Mouse (Mus musculus): ENCODE data around the gene Gm43064.
"Not testable (repeated sequence)": the region's sequence is repeated elsewhere in the genome, so short reads cannot be mapped to it uniquely, and the experiment has no call there.

The Gm43064 gene

GRCm38 (mm10) chr3:103799507-103799906, 9.9 kb upstream of the Gm43064 start:
- DNase-seq (ENCODE audit: low read depth) = no peak

DNA sequence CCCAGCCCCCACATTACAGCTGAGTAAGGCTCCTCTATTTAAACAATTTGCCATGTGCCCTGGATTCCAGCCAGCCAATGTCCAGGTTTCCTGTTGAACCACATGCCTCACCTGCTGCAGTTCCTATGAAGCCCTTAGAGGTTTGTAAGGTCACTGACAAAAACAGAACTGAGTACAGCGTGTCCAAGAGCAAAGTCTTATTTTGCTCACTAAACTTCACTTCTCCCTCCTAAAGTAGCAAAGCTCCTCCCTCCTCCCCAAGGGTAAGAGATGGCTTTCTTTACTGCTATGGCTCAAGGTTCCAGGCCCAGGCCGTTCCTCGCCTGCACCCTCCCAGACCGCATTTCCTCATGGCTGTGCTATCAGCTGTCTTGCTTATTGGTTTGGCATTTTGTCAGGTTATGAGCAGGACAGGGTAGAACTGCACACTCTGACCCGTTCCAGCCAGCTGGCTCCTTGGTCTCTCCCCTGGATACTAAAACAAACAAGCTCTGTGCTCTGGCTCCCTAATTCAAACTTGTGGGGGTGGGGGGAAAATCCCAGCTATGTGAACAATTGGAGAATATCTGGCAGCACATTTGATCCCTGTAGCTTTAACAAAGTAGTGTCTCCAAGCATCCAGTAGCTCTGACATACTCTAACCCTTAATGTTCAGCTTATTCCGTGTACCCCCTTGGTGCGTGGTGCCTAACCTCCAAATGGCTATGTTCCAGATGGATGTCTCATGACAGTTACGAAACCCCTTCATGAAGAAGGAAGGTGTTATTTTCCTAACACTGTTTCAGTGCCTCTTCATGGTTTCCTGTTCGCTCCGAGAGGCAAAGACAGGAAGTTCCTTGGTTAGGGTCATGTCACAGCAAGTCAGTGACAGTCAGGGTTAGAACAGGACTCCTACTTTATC, 7.5 kb upstream of the Gm43064 start:
- DNase-seq (ENCODE audit: low read depth) = peak; percentile 56

DNA sequence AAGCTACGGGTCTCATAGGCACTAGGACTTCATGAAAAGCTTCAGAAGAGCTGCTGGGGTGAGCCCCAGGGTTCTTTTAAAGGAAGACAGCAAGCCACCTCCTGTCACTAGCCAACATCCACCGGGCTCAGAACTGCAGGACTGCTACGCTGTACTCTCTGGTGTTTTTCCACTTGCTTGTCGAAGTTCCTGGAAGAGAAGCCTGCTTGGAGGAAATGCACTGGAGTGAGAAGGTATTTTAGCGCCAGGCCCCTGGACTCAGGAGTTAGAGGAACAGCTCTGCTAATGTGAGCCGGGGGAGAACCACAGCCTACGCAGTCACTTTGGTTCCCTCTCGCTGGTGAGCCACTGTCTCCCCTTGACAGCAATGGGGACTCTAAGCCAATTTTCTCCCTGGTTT, 6.5 kb upstream of the Gm43064 start:
- DNase-seq (ENCODE audit: low read depth) = no peak

DNA sequence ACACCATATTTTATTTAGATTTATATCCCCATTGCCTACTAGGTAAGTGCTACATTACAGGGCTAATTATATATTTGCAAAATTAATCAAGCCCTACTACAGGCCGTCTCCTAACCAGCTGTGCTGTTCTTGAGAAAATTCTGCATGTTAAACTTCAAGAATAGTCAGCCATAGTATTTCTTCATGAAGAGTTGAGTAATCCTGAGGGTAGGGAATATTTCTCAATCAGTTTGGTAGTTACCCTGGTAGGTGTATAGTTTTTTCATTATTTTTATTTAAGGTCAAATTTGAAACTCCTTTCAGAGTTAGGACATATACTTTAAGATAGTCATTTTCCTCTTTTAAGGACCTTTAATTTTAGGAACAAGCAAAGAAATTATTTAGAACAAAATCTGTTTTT, 3.7 kb upstream of the Gm43064 start:
- no peak for DNase-seq (ENCODE audit: low read depth)

DNA sequence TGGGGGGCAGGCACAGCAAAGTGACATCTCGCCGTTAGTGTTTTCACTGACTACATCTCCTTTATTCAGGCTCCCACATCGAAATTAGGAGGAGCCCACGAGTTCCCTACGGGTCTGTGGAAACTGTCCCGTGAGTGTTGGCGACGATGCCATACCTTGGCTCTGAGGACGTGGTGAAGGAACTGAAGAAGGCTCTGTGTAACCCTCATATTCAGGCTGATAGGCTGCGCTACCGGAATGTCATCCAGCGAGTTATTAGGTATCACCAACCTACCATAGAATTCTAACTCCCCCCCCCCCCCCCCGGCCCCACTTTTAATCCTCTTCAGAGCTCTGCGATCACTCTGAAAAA, 402 bp downstream of the Gm43064 start:
- DNase-seq (ENCODE audit: low read depth) = no peak

GRCm38 (mm10) chr3:103810967-103811366, 1.6 kb downstream of the Gm43064 start:
- no peak for DNase-seq (ENCODE audit: low read depth)

- no peak for DNase-seq (ENCODE audit: low read depth)
Observed at GRCm38 (mm10) chr3:103827548-103827947, 18.2 kb downstream of the Gm43064 start.

GRCm38 (mm10) chr3:103829036-103829435, 19.7 kb downstream of the Gm43064 start:
- no peak for DNase-seq (ENCODE audit: low read depth)

- not testable (repeated sequence) for DNase-seq (ENCODE audit: low read depth)
Observed at GRCm38 (mm10) chr3:103830681-103831080, 21.3 kb downstream of the Gm43064 start.

DNA sequence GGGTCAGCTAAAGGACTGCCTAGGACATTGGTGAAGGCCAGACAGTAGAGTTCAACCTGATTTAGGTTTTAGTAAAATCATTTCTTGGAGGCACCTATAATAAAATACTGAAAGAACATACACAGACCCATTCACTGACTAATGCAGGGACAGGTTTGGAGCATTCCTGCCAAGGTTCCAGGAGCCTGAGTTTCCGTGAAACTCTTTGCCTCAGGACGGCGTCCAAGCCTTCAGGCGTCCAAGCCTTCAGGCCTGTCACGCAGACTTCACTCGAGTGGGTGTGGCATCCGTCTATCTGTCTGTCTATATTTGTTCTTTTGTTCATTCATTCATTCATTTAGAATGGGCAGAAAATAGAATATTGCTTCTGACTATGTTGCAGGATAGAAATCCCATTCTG, 21.8 kb downstream of the Gm43064 start:
- no peak for DNase-seq (ENCODE audit: low read depth)

DNA sequence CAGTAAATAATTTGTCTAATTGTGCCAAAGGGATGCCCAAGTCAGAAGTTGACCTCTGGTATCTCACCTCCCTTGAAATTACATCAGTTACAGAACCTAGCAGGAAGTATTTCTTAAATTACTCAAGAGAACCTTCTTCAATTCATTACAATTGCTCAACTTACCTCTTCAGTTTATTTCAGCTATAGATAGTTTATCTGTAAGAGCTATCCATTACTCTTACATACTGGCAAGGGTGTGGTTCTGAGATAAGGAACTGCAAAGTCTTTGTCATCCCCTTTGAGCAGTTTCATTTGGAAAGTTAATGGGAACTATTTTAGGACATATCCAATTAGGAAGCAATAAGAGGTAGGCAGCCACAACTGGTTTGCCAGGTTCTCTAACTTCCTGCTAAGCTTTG, 23.1 kb downstream of the Gm43064 start, which contains the start of gene Bcl2l15:
Bcl2l15 (plus strand) TSS at position 176 of the 400 bp plus-strand sequence.
- no peak for DNase-seq (ENCODE audit: low read depth)

DNA sequence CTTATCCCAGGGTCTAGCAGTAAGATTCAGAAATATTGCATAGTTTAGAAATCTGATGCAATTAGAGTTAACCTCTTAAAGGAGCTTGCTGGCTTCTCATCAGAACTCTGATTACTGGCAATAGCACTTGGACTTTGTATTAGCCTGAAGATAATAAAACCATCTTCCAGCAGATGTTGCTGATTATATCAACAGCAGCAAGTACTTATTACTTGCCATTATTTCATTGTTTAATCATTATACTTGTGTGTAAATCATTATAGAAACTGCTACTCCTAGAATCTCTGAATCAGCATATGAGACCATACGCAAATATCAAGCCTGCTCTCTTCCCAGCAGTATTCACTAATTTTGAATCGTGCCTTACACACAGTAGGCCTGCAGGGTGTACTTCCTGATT, 24.6 kb downstream of the Gm43064 start:
- DNase-seq (ENCODE audit: low read depth) = no peak

GRCm38 (mm10) chr3:103835272-103835950, 26.0 kb downstream of the Gm43064 start:
- DNase-seq (ENCODE audit: low read depth) = no peak

GRCm38 (mm10) chr3:103835951-103836310, 26.6 kb downstream of the Gm43064 start:
- no peak for DNase-seq (ENCODE audit: low read depth)

- no peak for DNase-seq (ENCODE audit: low read depth)
Observed at GRCm38 (mm10) chr3:103836453-103836852, 27.1 kb downstream of the Gm43064 start.

DNA sequence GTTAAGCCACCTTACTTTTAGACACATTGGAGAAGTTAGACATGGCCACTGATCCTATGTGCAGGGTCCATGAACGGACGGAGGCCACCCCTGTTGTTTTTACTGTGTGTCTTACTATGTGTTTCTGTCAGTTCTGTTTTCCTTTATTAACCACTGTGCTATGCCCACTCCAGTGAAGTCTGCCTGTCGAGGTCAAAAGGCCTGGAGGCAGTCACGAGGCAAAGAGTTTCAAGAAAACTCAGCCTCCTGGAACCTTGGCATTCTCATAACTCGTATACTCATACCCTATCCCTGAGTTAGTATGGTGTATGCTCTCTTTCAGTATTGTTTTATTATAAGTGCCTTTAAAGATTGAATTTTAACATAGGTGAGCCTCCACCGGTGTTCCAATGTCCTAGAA, 30.3 kb downstream of the Gm43064 start:
- no peak for DNase-seq (ENCODE audit: low read depth)

GRCm38 (mm10) chr3:103840195-103840594, 30.8 kb downstream of the Gm43064 start:
- DNase-seq (ENCODE audit: low read depth) = not testable (repeated sequence)

GRCm38 (mm10) chr3:103840946-103841345, 31.6 kb downstream of the Gm43064 start:
- DNase-seq (ENCODE audit: low read depth) = not testable (repeated sequence)

GRCm38 (mm10) chr3:103850644-103851363, 41.4 kb downstream of the Gm43064 start:
- DNase-seq (ENCODE audit: low read depth) = no peak

DNA sequence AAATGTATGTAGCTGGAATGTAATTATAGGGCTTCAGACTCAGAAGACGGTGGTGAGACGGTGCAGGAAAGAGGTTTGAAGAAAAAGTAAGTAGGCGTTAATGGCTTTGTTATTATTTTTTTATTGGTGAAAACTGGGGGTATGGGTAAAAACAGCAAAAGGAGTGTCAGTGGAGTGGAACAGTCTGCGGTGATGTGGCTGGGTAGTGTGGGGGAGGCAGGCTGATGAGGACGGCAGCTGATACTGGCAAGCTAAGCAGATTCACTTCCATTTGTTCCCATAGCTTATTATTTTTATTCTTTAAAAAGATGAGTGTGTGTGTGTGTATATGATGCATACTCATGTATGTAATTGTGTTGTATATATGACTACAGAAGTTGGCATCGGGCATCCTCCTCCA, 42.1 kb downstream of the Gm43064 start:
- DNase-seq (ENCODE audit: low read depth) = no peak

DNA sequence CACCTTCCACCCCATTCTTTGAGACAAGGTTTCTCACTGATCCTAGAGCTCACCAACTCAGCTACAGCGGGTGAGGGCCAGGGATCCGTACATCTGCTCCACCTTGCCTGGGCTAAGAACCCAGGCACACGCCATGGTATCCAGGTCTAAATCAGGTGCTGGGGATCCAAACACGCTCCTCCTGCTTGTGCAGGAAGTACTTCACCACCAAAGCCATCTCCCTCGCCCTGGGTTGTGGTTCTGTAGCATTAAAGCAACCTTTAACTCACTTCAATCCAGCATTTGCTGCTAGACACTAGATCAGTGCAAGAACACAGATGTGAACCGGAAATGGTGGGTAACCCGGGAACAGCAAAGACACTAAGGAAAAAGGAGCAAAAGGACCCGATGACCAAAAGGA, 42.5 kb downstream of the Gm43064 start:
- no peak for DNase-seq (ENCODE audit: low read depth)

GRCm38 (mm10) chr3:103852565-103853299, 43.4 kb downstream of the Gm43064 start:
- DNase-seq (ENCODE audit: low read depth) = peak; percentile 71

Data from c-Kit-positive CD71-negative TER-119-negative erythroid progenitor cells, embryonic 14.5 days (primary cell).